Mouse (Mus musculus) embryo, embryonic 11 days (tissue): ENCODE measurements at regions not wholly inside any gene's neighbourhood (a gene's known extent, or its start where the extent isn't known, plus 50 kb on each side); places are given as distances from the start of the nearest gene placed in this dataset.
"Not testable (repeated sequence)": the region's sequence is repeated elsewhere in the genome, so short reads cannot be mapped to it uniquely, and the experiment has no call there.

Source experiments
- DNase-seq: peaks from one replicate; pipeline ENCODE4 v3.0.0-alpha.2; 2015

DNA sequence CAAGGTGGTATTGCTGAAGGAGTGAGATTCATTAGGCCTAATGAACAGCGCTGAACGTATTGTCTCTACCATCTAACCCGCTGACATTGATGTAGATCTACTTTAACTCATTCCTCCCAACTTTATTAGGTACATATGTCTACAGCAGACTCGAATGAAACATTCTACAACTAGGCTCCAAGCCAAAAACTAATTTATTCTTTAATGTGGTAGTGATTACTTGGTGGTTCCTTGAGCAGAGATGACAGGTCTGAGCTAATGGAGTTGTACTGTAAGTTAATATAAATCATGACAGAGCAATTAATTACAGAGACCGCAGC lies 271.2 kb downstream of the Etnk1 start:
- peak; percentile 25 for DNase-seq

GRCm38 (mm10) chr6:143439484-143439883 lies 272.5 kb downstream of the Etnk1 start:
- no peak for DNase-seq

DNA sequence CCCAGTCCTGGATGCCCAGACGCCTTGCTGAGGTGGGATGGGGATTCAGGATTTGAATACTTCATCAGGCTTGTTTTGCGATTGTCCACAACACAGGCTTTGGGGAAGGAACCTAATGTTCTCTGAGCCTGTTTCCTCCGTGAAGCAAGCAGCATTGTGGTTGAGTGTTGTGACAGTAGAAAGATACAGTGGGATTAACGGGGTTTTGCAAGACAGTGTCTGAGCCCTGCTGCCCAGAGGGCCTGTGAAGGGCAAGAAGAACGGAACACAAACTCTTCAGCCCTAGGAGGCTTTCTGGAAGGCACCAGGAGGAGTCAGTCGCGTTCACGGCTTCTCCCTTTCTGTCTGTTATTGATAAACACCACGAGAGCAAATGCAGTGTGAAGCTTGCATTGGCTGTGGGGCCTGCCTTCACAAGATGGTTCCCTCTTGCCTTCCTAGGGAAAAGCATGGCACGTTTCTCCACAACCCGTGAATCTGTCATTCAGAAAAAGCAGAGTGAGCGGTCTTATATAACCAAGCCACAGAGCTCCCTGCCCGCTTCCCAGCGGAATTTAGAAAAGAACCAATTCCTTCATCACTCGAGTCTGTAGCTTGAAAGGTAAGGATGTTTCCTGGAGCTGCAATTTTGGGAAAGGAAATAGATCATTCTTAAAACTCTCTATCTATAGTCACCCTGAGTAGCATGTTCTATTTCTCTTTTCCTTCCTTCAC lies 273.4 kb downstream of the Etnk1 start:
- no peak for DNase-seq

GRCm38 (mm10) chr6:143442361-143442760 lies 275.3 kb downstream of the Etnk1 start:
- DNase-seq: no peak

GRCm38 (mm10) chr6:143443446-143443845 lies 276.4 kb downstream of the Etnk1 start:
- no peak for DNase-seq

DNA sequence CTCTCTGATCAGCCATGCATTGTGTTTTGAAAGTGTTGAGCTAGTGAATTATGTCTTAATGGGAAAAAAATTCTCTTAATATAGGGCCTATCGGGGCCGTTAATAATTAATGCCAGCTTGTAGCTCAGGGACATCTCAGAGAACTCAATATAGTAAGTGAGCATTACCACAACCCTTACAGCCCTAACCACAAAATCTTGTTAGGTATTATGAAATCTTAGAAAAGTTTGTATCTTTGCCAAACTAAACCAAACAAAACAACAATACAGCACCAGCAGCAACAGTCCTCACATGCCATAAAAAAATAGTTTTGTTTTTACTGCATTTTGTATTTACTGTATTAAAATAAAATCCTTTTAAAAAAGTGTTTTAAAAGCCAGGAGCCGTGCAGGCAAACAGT lies 277.8 kb downstream of the Etnk1 start:
- DNase-seq: no peak

- DNase-seq: no peak
Measured at GRCm38 (mm10) chr6:143445834-143446552, 279.0 kb downstream of the Etnk1 start.

DNA sequence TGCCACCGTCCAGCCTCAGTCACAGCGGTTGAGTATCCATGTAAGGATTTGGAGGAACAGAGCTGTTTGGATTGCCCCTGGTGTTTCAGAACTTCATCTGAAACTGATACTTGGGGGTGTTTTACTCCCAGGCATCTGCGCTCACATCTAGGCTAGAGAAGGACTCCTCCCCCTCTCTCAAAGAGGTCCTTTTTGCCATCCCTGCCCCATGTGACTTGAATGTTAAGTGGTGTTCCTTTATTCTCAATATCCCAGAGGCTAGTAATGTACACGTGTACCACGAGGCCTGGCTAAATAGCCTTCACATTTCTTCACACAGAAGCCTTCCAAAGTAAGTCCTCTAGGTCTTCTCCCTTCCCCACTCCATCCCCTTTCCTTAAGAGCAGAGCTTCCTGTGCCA lies 280.0 kb downstream of the Etnk1 start:
- DNase-seq: no peak

- no peak for DNase-seq
Measured at GRCm38 (mm10) chr6:143449071-143449470, 282.1 kb downstream of the Etnk1 start.

GRCm38 (mm10) chr6:143451869-143452268 lies 284.8 kb downstream of the Etnk1 start:
- DNase-seq: no peak

- no peak for DNase-seq
Measured at GRCm38 (mm10) chr6:143454695-143455218, 287.7 kb downstream of the Etnk1 start.

DNA sequence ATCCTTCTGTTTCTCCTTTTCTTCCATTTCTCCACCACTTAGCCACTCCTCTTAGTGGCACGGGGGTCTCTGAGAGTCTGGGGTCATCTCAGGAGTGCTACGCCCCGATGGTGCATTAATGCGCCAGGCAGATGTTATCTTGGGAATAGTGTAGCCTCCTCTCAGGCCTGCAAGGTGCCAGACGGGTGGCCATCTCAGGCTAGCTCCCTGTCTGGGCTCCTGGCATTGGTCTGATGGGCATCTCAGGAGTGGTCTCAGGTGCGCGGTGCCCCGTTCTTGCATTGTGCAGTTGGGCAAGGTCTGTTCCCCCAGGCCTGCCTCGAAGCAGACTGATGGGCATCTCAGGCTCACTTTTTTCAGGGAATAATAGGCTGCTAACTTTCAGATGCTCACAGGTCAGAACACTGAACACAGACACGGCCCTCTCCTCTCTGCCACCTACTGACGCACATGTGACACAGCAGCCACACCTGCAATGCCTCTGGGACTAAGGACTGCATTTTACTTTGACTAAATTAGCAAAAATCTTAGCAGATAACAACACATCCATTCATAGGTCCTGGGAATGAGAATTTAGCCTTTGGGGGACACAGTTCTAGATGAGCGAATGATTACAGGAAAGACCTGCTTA lies 298.0 kb downstream of the Etnk1 start:
- DNase-seq: peak; percentile 21

GRCm38 (mm10) chr6:143472676-143473075 lies 305.7 kb downstream of the Etnk1 start:
- not testable (repeated sequence) for DNase-seq

DNA sequence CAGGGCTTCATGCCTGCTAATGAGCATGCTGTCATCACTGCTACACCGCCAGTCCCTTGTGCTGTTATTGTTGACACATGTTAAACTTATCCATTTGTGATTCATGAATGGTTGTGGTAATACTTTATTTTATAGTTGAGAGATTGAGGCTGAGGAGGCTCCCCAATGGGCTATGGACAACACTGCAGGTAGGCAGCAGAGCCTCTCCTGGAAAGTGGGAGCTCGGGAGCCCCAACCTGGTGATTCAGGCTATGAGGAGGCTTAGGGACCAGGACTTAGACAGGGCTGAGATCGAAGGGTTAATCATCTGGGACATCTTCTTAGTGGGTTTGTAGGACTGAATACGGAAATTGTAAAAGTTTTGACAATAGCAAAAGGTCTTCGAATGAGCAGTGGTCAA lies 307.4 kb downstream of the Etnk1 start:
- DNase-seq: no peak

DNA sequence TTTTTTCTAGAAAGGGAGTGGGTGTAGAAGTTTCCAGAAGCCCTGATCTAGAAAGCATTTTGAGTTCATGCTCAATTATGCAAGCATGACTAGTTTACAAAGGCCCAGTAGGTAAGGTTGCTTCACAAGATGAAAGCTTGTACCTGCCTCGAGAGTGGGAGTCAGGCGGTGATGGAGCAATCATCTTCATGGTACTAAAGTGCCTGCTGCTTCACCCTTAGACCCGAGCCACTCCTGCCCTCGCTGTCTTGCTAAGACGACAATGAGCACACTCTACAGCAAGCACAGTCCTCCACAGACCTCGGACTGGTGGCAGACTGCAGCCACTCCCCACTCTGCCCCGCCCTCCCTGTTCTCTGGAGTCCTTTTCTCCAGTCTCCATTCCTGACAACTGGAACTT lies 308.3 kb downstream of the Etnk1 start:
- DNase-seq: no peak

DNA sequence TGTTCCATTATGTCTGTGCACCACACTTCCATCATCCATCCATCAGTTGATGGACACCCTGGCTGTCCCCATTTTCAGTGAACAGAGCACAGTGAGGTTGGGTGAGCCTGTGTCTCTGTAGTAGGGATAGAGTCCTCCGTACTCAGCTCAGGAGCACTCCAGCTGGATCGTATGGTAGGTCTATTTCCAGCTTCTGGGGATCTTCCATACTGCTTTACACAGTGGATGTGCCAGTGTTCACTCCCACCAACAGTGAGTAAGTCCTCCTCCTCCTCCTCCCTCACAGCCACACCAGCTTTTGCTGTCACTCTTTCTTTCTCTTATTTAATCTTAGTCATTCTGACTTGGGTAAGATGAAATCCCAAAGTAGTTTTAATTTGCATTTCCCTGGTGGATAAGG lies 310.4 kb downstream of the Etnk1 start:
- no peak for DNase-seq

DNA sequence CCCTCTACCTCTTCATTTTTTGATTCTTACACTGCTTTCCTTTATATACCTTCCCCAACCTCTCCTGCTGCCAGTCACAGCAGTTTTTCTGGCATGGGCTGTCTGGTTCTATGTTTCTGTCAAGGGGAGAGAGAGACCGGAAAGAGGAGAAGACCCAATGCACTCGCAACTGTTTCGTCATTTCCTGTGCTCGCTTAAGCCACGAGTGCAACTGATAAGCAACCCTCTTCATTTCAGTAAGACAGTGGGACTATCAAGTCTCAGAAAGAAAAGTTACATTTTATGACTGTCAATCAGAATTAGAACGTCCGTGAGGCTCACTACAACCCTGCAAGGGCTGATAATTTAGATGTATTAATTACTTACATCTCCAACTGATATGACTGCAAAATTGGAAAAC lies 312.2 kb downstream of the Etnk1 start:
- no peak for DNase-seq

GRCm38 (mm10) chr6:143479701-143480388 lies 312.8 kb downstream of the Etnk1 start:
- no peak for DNase-seq

- DNase-seq: no peak
Measured at GRCm38 (mm10) chr6:143482272-143482671, 315.3 kb downstream of the Etnk1 start.

DNA sequence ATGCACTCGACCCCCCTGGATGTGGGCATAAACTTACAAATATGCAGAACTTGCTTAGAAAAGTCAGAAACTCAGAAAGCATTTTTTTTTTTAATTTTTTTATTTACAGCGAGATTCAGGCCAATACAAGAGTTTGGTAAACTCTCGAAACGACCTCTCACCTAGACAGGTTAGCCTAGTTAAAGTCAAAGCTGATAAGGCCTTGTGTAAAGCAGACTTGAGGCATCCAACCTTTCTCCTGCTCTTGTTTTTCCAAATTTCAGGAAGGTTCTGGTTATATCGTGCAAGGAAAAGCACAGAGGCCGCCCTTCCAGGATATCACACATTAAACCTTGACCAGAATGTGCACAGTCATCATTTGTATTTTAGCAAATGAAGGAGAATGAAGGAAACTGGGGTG lies 315.8 kb downstream of the Etnk1 start:
- DNase-seq: no peak

DNA sequence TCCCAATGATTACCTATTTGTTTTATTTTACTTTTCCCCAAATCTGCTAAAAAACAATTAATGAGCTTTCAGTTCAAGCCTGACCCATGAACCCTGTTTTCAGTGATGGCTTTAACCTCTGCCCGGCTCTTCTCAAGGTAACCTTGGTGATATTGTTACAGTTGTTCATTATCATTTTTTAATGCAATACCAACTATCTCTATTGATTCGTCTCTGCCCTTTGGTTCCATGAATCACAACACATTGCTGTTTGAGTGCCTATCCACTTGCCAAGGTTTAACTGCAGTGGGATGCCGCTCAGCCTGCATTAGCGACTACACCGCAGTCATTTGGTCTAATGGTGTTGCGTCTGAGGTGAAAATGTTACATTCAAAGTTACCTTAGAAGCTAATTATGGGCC lies 317.9 kb downstream of the Etnk1 start:
- DNase-seq: no peak

- no peak for DNase-seq
Measured at GRCm38 (mm10) chr6:143487003-143487402, 320.0 kb downstream of the Etnk1 start.

- DNase-seq: no peak
Measured at GRCm38 (mm10) chr6:143490019-143490418, 323.0 kb downstream of the Etnk1 start.
